Mouse (Mus musculus): Measurements from ENCODE around the gene Tbc1d32.

Tbc1d32 gene

DNA sequence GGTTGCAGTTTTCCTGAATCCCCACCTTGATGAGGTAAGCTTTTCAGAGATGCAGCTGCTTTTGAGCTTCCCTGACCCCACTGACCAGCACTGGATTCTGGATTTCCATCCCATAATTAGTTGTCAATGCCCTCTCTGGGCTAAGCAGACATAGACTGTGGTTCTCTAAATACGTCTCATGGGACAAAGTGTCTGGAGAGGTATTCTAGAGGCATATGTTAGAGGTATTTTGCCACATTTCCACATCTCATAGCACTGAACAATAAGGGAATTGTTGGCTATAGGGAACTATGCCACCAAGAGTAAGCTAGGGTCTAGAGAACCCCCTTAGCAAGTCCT is 121.5 kb downstream of the Tbc1d32 start:
- CTCF ChIA-PET: no interaction called here

DNA sequence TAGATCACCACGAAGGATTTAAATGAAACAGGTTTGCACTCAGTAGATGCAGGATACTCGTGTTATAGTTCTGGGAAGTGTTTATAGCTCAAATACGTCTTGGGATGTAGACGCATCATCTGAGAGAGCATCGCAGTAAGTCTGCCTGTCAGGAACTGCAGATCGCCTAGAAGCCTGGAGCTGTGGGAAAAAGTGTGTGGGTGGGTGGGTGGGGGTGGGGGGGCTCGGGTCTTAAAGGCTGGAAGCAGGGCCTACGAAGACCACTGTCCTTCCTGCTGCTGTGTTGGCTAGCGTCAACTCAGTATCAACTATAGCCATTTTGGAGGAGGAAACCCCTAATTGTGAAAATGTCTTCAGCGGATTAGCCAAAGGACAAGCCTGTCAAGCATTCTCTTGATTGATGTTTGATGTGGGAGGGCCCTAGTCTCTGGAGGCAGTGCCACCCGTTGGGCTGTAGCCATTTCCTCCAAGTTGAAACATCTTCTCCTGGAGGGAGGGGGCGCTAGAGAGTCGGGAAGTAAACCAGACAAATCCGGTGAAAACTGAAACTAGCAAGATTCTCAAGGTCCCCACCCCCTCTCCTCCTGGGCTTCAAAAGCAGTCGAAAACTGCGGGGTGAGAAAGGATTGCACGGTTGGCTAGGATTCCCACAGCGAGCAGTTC is 122.0 kb downstream of the Tbc1d32 start, which contains the start of gene Msl3l2:
Msl3l2 (plus strand) TSS at position 585 of the 663 bp plus-strand sequence.
- CTCF ChIA-PET: no interaction called here

DNA sequence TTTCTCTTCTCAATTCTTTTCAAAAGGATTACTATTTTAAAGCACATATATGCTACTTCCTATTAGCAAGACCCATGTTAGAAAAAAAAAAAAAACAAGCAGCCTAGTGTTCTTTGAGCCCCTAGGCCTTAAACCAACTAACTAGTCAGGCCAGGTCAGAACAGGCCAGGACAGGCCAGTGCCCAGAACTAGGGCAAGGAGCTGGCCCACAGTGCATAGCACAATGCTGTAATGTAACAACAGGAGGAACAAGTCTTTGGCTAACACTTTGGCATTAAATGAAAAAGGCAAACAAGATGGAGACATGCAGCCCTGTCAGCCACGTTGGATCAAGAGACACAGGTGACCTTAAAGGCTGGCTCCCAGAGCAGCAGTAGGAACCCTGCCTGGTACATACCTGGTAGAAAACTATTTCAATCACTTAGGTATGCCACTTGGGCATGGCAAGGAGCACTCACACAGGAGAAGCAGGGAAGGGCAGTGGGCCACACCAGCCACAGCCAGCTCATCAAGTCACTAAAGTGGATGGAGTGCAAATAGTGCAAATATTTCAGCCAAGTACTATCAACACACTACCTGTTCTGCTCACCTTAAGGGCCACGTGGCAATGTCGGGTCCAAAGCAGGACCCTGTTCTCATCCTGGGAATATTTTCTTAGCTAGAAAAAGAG is 128.7 kb downstream of the Tbc1d32 start:
- CTCF ChIA-PET: no interaction called here

DNA sequence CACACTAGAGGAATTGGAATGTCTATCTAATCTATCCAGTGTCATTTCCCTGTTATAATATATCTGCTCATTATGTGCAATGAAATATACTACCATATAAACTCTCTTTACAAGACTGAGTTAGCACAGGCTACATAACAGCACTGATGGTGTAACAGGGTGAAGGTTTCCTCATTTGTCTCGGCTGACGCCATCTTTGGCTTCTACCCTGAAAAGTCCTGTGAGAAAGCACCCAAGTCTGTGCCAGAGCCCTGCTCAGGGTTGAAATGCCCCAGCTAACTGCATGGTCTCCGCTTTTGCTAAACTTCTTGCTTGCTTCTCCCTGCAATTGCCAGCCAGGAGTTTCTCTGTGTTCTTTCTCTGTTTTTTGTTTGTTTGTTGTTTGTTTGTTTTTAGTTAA is 129.4 kb downstream of the Tbc1d32 start:
- CTCF ChIA-PET: no interaction called here

DNA sequence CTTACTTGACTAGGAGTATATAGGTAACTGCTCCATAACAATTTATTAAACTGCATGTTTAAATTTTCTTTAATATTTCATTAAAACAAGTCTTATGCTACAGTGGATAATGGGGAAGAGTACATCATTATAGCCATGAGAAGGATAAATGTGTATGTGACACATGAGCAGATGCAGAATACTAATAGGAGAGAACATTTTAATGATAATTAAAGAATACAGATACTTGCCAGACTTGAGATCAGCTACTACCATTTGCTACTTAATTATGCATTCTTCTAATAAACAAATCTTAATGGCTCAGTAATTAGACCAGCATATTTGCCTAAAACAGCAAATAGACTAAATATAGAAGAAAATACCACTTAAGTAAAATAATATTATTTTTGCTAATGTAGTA is 131.7 kb downstream of the Tbc1d32 start:
- CTCF ChIA-PET: no interaction called here

DNA sequence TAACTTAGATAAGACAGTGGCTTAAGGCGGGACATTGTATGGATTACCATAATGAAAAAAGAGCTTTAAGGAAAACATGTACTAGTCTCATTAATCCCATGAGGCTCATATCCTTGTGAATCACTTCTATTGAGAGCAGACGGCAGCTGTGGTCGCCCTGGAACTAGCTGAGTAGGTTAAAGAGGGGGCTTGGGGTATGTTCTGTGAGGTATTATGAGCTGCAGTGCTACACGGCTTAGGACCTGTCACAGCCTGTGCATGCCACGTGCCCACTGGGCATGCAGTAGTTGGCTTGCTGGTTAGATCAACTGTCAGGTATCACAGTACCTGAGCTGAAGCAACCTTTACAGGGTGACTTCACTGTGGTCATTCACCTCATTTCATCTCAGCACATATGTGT is 133.9 kb downstream of the Tbc1d32 start:
- CTCF ChIA-PET: no interaction called here

DNA sequence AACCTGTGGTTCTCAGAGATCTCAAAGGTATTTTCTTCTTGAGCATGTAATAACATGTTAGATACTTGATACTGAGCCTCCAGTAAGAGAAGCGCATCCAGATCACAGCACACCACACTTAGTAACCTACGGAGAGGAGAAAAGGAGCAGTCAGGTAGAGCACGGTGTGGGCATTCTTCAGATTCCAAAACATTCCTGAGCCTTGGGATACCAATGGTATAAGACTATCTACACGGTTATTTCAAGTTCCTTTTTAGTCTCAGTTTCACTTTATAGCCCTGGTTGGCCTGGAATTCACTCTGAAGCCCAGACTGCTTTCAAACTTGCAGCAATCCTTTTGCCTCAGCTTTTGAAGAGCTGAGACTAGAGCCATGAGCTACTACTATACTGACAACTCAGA is 138.8 kb downstream of the Tbc1d32 start:
- CTCF ChIA-PET: no interaction called here

DNA sequence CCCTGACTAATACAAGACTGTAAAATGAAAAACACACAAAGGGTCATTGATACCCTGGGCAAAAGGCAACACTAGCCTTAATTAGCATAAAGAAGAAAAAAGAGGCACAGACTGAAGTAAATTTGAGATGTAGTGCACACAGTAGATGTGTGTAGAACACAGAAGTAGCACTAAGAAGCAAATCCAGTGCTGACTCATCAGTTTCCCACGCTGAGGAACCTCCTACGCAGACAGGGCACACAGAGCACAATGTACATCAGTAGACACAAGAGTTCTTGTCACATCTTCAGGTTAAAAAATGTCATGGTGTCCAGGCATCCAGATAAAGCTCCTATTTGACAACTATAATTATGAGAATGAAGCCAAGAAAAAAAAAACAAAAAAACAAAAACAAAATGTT is 165.7 kb downstream of the Tbc1d32 start:
- CTCF ChIA-PET: no interaction called here

DNA sequence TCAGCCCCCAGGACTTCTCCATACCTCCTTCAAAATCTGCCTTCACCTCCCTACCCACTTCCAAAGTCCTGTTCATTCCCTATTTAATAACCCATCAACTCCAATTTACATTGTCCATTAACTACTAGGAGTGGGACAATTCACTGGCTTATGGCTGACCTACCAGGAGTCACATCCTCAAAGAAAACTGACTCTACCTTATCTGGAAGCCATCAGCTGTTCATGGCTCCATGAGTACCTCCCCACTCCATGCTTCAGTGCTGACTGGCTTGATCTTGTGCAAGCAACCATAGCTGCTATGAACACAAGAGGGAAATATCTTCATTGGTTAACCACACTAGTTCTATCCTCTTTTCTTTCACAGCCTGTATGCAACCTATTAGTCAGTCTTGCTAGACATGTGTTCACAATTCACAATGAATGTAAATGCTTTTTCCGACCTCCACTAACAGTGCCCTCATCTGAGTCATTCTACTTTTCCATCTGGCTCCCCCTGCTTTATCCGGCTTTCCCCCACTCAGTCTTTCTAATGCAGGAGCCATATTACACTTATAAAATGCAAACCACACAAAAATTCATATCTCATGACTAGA is 167.2 kb downstream of the Tbc1d32 start:
- CTCF ChIA-PET: no interaction called here

DNA sequence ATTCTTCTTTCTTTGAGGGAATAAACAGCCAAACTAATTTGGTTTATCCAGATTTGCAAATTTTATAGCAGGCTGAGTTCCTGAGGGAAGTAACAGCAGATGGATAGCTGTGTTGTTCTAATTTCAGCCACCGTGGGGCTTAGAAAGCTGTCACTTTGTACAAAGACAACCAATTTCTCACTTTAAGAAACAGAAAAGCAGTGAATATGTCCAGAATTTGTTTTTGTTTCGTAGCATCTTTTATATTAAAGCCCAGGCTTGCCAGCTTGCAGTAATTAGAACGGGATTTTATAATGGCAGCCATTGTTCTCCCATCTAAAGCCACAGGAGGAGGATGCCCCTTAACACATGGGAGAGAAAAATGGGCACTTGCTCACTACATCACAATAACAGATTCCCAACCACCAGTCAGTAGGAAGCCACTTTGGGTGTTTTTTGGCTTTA is 169.5 kb downstream of the Tbc1d32 start:
- CTCF ChIA-PET: no interaction called here

DNA sequence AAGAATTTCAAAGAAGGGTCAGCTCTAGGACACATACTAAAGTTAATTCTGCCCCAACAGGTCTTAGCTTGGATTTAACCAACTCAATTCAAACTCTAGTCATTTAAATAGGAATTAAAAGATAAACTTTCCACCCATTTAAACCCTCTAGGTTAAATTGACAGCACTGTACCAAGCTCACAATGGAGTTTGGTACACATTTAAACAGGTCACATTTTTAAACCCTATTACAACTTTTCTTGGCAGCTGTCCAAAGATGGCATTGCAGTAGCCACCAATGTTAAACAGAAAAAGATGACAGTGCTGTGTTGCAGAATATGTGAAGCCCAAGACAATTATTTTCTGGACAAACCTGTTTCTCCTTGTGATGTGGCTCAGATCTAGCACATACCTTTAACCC is 203.1 kb downstream of the Tbc1d32 start:
- CTCF ChIA-PET: no interaction called here

DNA sequence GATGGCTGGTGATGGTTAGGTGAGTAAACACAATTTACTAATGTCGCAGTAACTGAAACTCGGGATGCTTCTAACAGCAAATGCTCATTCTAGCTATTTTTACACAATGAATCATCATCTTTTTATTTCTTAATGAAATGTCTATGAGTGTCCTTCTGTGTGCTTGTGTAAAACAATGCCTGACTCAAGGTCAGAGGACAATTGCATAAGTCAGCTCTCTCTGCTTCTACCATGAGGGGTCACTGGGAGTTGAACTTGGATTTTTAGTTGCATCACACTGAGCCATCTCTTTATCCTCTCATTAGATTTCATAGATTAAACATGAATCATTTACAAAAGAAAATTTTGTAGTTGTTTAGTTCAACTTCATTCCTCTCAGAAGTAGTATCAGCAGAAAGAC is 203.9 kb downstream of the Tbc1d32 start:
- CTCF ChIA-PET: no interaction called here

DNA sequence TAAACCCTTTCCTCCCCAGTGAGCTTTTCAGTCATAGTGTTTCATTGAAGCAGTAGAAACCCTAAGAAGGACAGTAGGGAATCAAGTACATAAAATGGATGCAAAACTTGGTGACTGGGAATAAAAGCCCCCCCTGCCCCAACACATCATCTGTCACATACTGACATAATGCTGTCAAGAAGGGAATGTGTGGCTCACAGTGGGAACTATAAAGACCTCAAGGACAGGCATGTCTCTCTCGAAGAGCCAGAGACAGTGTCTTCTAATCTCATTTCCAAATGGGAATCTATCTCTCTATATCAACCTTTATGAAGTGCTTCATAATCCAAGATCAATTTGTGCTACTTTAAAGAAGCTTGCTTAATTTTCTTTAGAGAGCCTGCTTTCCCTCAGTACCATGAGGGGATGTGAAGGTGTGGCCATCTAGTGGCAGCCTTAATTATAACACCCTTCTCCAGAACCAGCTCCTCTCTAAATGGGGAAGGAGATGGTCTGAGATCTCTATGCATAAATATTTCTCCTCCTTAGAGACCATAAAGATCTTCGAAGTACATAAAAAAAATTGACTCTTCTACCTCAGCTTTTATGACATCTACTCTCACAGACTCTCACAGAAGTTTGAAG is 248.5 kb downstream of the Tbc1d32 start:
- CTCF ChIA-PET: no interaction called here

DNA sequence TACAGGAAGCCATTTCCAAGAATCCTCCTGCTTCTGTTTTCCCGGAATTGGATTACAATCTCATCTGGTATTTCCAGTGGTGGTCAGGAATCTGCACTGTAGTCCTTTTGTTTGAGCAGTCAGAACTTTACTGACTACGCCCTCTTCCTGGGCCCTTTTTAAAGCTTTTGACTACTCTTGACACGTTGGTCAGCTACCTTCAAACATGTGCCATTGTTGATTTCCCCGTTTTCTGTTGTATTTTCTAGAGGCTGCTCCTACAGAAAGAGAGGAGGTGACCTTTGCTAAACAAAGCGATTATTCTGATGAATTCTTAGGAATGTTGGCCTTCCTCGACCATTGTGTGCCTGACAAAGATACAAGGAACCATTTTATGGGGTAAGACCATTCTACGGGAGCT is 250.5 kb downstream of the Tbc1d32 start:
- CTCF ChIA-PET: no interaction called here

All from spleen, embryonic (tissue).